ENCODE assay signal across 12 mouse cellular contexts in the genomic region with DNA sequence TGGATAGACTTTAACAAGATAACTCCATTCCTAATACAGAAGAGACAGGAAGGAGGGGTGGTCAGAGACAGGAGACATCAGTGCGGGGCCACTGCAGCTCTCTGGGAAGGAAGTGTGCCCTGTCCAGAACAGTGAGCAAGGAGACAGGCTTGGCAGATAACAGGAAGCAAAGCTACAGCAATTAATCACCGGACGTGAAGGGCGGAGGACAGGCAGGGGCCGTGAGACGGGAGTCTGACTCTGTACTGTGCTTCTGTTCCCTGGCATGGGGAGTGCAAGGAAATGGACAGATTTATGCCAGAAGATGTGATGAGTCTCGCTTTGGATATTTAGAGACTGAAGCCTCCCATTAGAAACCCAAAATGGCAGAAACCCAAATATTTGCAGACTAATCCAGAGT. TPM values are rescaled to one million over a fixed set of nuclear protein-coding genes. Genes with fewer than 3 reads are reported as not detected.
DNase-seq lines count a peak whose midpoint lies in the region; ATAC-seq lines count a peak whose summit lies in the region.
"Had no signal": no experiment of that assay in that cellular context is flagged by ENCODE, and none has a peak within 500 bp of the region (broad histone marks: within the 10 kb centered on the region; RNA-seq: fewer than 3 reads in every experiment).

No protein-coding gene starts in this region.

- no peak overlapping the region for H3K9ac ChIP-seq in neural tube, embryonic 11.5 days (ENCODE audit: low read length)
- H3K9ac ChIP-seq in hindbrain, embryonic 13.5 days: no peak overlapping the region
- H3K9ac ChIP-seq: liver, embryonic 15.5 days had no signal

- ATAC-seq in neural tube, embryonic 11.5 days (ENCODE audit: insufficient read depth, low FRiP score, low TSS enrichment): 0 out of 2 replicates have a peak, but pooled peaks have one; percentile 36
- 0 out of 2 replicates have a peak, but pooled peaks have one; percentile 37 for ATAC-seq in hindbrain, embryonic 13.5 days (ENCODE audit: low FRiP score)
- ATAC-seq: forebrain, embryonic 16.5 days had no signal

- no peak overlapping the region for H3K4me3 ChIP-seq in neural tube, embryonic 11.5 days (ENCODE audit: low read depth, low read length)
- H3K4me3 ChIP-seq in hindbrain, embryonic 13.5 days: no peak overlapping the region
- H3K4me3 ChIP-seq: liver, embryonic 15.5 days had no signal

- H3K36me3 ChIP-seq in neural tube, embryonic 11.5 days (ENCODE audit: control insufficient read depth, insufficient read depth, low read length): no peaks in the 10 kb centered on the region
- no peaks in the 10 kb centered on the region for H3K36me3 ChIP-seq in hindbrain, embryonic 13.5 days
- H3K36me3 ChIP-seq: liver, embryonic 15.5 days had no signal

- peaks cover 16% of the 10 kb centered on the region for H3K4me1 ChIP-seq in neural tube, embryonic 11.5 days (ENCODE audit: control insufficient read depth, insufficient read depth, low read length)
- H3K4me1 ChIP-seq in hindbrain, embryonic 13.5 days (replicated peaks): peaks cover 54% of the 10 kb centered on the region
- H3K4me1 ChIP-seq: liver, embryonic 15.5 days had no signal

- no peaks in the 10 kb centered on the region for H3K9me3 ChIP-seq in neural tube, embryonic 11.5 days (ENCODE audit: control insufficient read depth, low read length)
- H3K9me3 ChIP-seq in hindbrain, embryonic 13.5 days: no peaks in the 10 kb centered on the region
- H3K9me3 ChIP-seq: liver, embryonic 15.5 days had no signal

- H3K4me2 ChIP-seq in neural tube, embryonic 11.5 days (ENCODE audit: low read depth): no peak overlapping the region
- H3K4me2 ChIP-seq in hindbrain, embryonic 13.5 days: no peak overlapping the region
- H3K4me2 ChIP-seq: liver, embryonic 15.5 days had no signal

- no peak for DNase-seq in neural tube, embryonic 11.5 days (ENCODE audit: low spot score)
- no peak for DNase-seq in neural tube, embryonic 10.5 days (ENCODE audit: extremely low spot score, low spot score)
- DNase-seq in kidney, postnatal 4 days: peak; percentile 20 to 39
- no peak for DNase-seq in layer of hippocampus, postnatal 36 days
- no peak for DNase-seq in right cerebral cortex, postnatal 36 days (ENCODE audit: low spot score in 2 of 2)
- no peak for DNase-seq in frontal cortex, adult 2 months (ENCODE audit: extremely low spot score in 1 of 2, low spot score in 1 of 2)
- DNase-seq: spleen, adult 18-20 months; thymus, postnatal 36 days had no signal

- WGBS in neural tube, embryonic 11.5 days: 38% methylated on average over 7 of the region's 7 CpGs
- 47% methylated on average over 7 of the region's 7 CpGs for WGBS in hindbrain, embryonic 13.5 days

- H3K27ac ChIP-seq in neural tube, embryonic 11.5 days (ENCODE audit: low read depth, low read length): no peak overlapping the region; the same call in 1 of the 2 replicates
- H3K27ac ChIP-seq in hindbrain, embryonic 13.5 days: no peak overlapping the region
- H3K27ac ChIP-seq: liver, embryonic 15.5 days had no signal

- no peaks in the 10 kb centered on the region for H3K27me3 ChIP-seq in neural tube, embryonic 11.5 days (ENCODE audit: control insufficient read depth, insufficient read depth, low read length)
- no peaks in the 10 kb centered on the region for H3K27me3 ChIP-seq in hindbrain, embryonic 13.5 days
- H3K27me3 ChIP-seq: liver, embryonic 15.5 days had no signal

RNA-seq across cellular contexts. Expression of gene Npas3, which starts 47.3 kb away (rescaled TPM):
- polyA plus RNA-seq in neural tube, embryonic 11.5 days (2014; fragmentation: Nextera tagmentation; extraction: Ambion mirVana): 15.0 and 18.0 TPM in 2 replicates
- 22.3 and 25.0 TPM in 2 replicates for polyA plus RNA-seq in hindbrain, embryonic 13.5 days (2015; fragmentation: Nextera tagmentation; extraction: Ambion mirVana)
- 10 to 100 TPM; 21.7 to 33.0 TPM for total RNA-seq in layer of hippocampus, postnatal 36 days (2021)
- polyA plus RNA-seq in frontal cortex, adult 2 months (2012; rRNA removed): 10.2 and 10.8 TPM in 2 replicates
- total RNA-seq: MEL had no signal

Comparison
In these comparisons a context has a peak if more than half of its experiments do, and no peak if none do; other contexts are left out.
1. DNase-seq: peak in kidney, postnatal 4 days (2 of 2); none in neural tube, embryonic 11.5 days (single experiment), neural tube, embryonic 10.5 days (single experiment), layer of hippocampus, postnatal 36 days (0 of 2), right cerebral cortex, postnatal 36 days (0 of 2) and frontal cortex, adult 2 months (0 of 2).